Mouse (Mus musculus) midbrain, embryonic 14.5 days (tissue): ENCODE data around the gene Ndc80. TPM values are rescaled to one million over a fixed set of nuclear protein-coding genes. Genes with fewer than 3 reads are reported as not detected.

Experiments
- ATAC-seq: fragments of 200-750 bp; cut with Nextera tagmentation; 2 replicates; pipeline ENCODE4 v1.8.0; 2017; ENCODE audit warnings: moderate number of reproducible peaks, moderate library complexity; ENCODE audit not compliant: low FRiP score, low TSS enrichment
- DNase-seq: peaks from one replicate; pipeline ENCODE4 v3.0.0-alpha.2; 2015
- H3K27ac ChIP-seq: fragments of 300-500 bp; sonication (generic); replicated peaks from 2 replicates; pipeline ENCODE4 v1.5.1; 2014; ENCODE audit warnings: mild to moderate bottlenecking, low read depth, low read length, moderate library complexity
- H3K27me3 ChIP-seq: fragments of 300-500 bp; sonication (generic); 2 replicates; pipeline ENCODE4 v1.6.1; 2014; ENCODE audit warnings: low read length, control low read depth, mixed read lengths; ENCODE audit not compliant: control insufficient read depth, insufficient read depth
- H3K36me3 ChIP-seq: fragments of 300-500 bp; sonication (generic); 2 replicates; pipeline ENCODE4 v1.6.1; 2014; ENCODE audit warnings: low read length, control low read depth; ENCODE audit not compliant: control insufficient read depth, insufficient read depth
- H3K4me1 ChIP-seq: fragments of 300-500 bp; sonication (generic); 2 replicates; pipeline ENCODE4 v1.6.1; 2014; ENCODE audit warnings: mild to moderate bottlenecking, antibody characterized with exemption, low read length, control low read depth; ENCODE audit not compliant: control insufficient read depth, insufficient read depth
- H3K4me2 ChIP-seq: fragments of 300-500 bp; sonication (generic); 2 replicates; pipeline ENCODE4 v1.6.1; 2014; ENCODE audit warnings: mild to moderate bottlenecking, low read length, moderate library complexity
- H3K4me3 ChIP-seq: fragments of 300-500 bp; sonication (generic); replicated peaks from 2 replicates; pipeline ENCODE4 v1.5.1; 2014; ENCODE audit warnings: low read depth, low read length
- H3K9ac ChIP-seq: fragments of 300-500 bp; sonication (generic); replicated peaks from 2 replicates; pipeline ENCODE4 v1.6.1; 2014; ENCODE audit warnings: mild to moderate bottlenecking, low read length, moderate library complexity
- H3K9me3 ChIP-seq: fragments of 300-500 bp; sonication (generic); 2 replicates; pipeline ENCODE4 v1.6.1; 2016; ENCODE audit warnings: low read length, control low read depth, mixed read lengths; ENCODE audit not compliant: control insufficient read depth
- whole genome bisulfite sequencing: fragments of 180-500 bp; shearing (Covaris S2); extraction: QIAGEN DNeasy Blood & Tissue Kit; methylation state at CpG from one replicate; pipeline ENCODE4 v1.1.7; 2014; 5-methylcytosine and 5-hydroxymethylcytosine counted together
- polyA plus RNA-seq: library from polyadenylated mRNA; unstranded; fragments of >200 nt; fragmentation: Nextera tagmentation; extraction: Ambion mirVana; gene quantifications from 2 replicates; pipeline ENCODE4 v1.2.1, GENCODE M21; 2014

The Ndc80 gene
- polyA plus RNA-seq, 1 experiment from 2014 or later = 9.6 TPM

DNA sequence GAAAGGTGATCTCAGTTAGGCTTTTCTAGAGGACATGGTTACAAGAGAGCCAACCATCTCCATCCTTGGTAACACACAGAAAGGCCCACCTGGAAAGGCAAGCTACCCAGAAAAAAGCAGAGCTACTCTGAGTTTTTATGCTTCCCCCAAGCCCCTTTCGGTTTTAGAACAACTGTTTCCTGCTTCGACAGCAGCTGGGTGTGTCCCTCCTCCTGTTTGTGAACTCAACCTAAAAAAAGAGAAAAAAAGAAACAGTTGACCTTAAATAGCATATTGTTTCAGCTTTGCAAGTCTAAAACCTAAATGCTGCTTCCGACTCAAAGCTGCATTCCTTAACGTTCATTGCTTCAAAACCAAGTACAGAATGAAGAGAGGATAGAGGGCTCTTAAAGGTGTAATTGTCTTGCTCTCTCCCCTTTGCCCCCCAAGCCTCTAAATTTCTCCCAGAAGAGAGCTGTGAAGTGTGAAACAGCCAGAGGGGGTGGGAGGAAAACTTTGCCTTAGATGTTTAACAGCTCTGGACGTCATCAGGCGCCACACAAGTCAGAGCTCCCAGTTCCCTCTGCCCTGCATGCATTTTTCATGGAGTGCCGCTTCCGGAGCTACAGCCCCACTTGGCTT lies 40.3 kb downstream of the Ndc80 start:
- no peaks in the 10 kb centered on the region for H3K36me3 ChIP-seq
- no peaks in the 10 kb centered on the region for H3K4me1 ChIP-seq
- no peaks in the 10 kb centered on the region for H3K9me3 ChIP-seq
- H3K27ac ChIP-seq = no peak overlapping the region
- ATAC-seq (no peak), DNase-seq (no peak)
- no peak overlapping the region for H3K4me3 ChIP-seq
- H3K9ac ChIP-seq = no peak overlapping the region
- 64% methylated on average over 8 of the region's 8 CpGs for WGBS
- H3K27me3 ChIP-seq = no peaks in the 10 kb centered on the region
- H3K4me2 ChIP-seq = no peak overlapping the region

DNA sequence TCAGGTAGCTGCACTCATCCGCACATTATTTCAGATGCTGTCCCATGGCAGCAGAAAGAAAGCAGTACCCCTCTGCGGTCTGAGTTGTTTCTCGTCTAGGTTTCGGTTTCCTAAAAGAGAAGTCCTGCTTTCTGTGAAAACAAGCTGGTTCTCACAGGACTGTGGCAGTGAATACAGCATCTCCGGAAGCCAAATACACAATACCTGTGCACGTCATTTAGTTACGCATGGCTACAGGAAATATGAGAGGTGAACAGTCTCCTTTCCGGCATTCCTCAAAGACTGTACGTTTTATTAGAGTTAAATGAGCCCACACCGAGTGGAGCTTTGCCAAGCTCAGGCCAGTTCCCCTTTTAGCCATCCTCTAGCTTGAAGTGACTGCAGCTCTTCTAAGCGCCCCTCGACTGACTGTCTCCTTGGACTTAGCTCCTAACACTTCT lies 40.8 kb downstream of the Ndc80 start:
- DNase-seq (no peak), ATAC-seq (no peak)
- H3K4me2 ChIP-seq = no peak overlapping the region
- H3K27me3 ChIP-seq = no peaks in the 10 kb centered on the region
- H3K4me1 ChIP-seq = no peaks in the 10 kb centered on the region
- H3K27ac ChIP-seq = no peak overlapping the region
- no peaks in the 10 kb centered on the region for H3K9me3 ChIP-seq
- no peak overlapping the region for H3K4me3 ChIP-seq
- H3K36me3 ChIP-seq = no peaks in the 10 kb centered on the region
- H3K9ac ChIP-seq = no peak overlapping the region
- WGBS = 75% methylated on average over 12 of the region's 12 CpGs

DNA sequence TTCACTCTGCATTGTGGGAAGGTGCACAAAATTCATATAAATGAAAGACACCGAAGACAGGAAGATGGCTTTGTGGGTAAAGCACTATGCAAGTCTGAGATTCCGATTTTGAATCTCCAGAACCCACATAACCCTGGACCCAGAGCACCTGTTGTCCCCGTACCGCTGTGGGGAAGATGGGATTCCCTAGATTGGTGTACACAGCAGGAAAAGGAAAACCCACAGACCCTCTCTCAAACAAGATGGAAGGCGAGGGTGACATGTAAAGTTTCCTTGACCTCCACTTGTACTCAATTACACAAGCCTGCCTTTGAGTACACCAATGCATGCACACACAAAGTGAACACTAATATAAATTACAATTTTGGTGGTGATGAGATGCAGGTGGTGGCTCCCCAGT lies 41.9 kb downstream of the Ndc80 start:
- Histone ChIP-seq H3K27me3 (no peaks in the 10 kb centered on the region), H3K9ac (no peak overlapping the region), H3K4me3 (no peak overlapping the region), H3K36me3 (no peaks in the 10 kb centered on the region), H3K4me2 (no peak overlapping the region), H3K9me3 (no peaks in the 10 kb centered on the region), H3K27ac (no peak overlapping the region), H3K4me1 (no peaks in the 10 kb centered on the region)
- no peak for ATAC-seq
- no peak for DNase-seq
- WGBS = 88% methylated on average over 5 of the region's 5 CpGs

DNA sequence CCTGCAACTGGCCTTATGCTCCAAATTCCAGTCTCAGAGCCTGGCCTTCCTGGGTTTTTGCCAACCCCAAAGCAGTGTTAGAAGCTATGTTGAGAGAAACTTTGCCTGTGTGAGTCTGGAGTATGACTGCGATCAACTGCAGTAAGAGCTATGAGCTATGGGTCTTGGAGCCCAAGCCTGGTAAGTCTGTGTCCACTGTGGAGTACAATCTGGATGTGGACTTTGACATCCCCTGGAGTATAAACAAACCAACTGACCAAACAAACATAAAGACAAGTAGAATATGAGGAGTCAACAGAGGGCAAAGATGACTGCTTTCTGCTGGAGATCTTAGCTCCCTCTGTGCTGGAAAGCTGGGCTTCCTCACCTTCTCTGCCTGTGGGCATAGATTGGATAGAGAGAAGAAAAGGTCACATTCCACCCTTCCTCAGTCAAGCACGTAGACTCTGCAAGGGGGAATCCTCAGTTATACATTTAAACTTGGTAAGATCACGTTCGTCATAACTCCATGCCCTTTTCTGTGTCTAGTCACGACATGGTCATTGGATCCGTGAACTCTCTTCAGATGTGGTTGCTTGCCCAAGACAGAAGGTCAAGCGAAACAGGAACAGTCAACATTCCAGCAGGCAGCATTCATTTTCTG lies 43.1 kb downstream of the Ndc80 start:
- no peaks in the 10 kb centered on the region for H3K9me3 ChIP-seq
- H3K4me3 ChIP-seq = no peak overlapping the region
- no peak overlapping the region for H3K9ac ChIP-seq
- H3K27me3 ChIP-seq = no peaks in the 10 kb centered on the region
- no peaks in the 10 kb centered on the region for H3K4me1 ChIP-seq
- no peaks in the 10 kb centered on the region for H3K36me3 ChIP-seq
- WGBS = 89% methylated on average over 7 of the region's 7 CpGs
- DNase-seq = no peak
- ATAC-seq = no peak
- no peak overlapping the region for H3K4me2 ChIP-seq
- no peak overlapping the region for H3K27ac ChIP-seq

DNA sequence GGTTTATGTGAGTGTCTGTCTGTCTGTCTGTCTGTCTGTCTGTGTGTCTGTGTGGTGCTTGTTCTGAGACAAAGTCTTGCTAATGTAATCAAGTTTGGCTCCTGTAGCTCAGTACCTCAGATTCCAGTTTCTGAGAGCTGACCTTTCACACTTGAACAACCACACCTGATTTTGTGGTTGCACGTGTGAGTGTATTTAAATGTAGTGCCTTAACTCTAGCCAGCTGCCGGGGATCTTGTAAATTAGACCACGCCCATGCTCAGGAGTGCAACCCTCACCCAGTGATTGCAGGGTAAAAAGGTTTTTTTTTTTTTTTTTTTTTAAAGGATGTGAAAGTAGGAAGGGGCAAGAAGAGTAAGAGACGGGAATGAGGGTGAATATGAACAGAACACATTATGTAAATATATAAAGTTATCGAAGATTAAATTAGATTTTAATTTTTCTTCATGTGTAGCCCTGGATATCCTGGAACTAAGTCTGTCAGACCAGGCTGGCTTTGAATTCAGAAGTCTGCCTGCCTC lies 47.2 kb downstream of the Ndc80 start:
- no peak for DNase-seq
- Histone ChIP-seq H3K4me2 (no peak overlapping the region), H3K4me1 (no peaks in the 10 kb centered on the region; the same call in 1 of the 2 replicates), H3K27me3 (no peaks in the 10 kb centered on the region), H3K9me3 (no peaks in the 10 kb centered on the region), H3K9ac (no peak overlapping the region), H3K36me3 (no peaks in the 10 kb centered on the region), H3K4me3 (no peak overlapping the region), H3K27ac (no peak overlapping the region)
- no peak for ATAC-seq
- WGBS = 80% methylated on average over 5 of the region's 5 CpGs

DNA sequence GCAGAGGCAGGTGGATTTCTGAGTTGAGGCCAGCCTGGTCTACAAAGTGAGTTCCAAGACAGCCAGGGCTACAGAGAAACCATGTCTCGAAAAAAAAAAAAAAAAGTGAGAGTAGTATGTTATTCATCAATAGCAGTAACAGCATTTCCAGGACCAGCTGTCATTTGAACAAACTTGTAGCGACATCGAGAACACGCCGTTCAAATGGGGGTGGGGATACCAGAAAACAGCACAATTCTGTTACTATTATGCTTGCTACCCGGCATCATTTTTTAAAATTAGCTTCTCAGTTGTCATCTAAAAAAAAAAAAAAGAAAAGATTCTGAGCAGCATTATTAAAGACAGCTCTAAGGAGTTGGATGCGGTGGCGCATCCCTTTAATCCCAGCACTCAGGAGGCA lies 49.2 kb downstream of the Ndc80 start:
- WGBS = 94% methylated on average over 8 of the region's 8 CpGs
- H3K9ac ChIP-seq = no peak overlapping the region

DNA sequence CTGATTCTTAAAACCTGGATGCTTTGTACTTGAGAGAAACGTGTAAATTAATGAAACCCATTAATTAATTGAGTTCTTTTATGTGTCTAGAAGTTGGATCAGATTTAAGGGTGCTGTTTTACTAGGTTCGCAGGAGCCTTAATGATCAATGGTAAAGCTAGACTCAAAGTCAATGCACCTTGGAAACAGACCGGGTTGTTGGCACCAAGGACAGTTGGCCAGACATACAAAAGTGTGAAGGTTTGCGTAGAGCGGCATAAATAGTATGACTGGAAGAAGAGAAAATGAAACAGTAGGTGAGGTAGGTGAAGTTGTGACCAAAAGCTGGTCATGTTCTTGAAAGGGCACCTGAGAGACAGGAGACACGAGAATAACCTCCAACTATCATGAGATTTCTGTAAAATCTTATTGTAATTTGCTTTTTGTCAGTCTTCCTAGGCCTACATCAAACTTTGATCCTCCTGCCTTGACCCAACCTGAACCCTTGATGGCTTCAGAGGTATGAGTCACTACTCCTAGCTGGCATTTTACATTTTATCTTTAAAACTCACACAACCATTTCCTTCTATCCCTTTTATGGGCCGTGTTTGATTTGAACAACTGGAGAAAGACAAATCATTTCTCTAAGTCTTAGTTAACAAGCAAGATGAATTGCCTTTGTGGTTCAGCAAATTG lies 50.2 kb downstream of the Ndc80 start:
- H3K4me1 ChIP-seq = peaks cover 8% of the 10 kb centered on the region
- H3K4me3 ChIP-seq = peak overlapping the region; percentile 85
- no peaks in the 10 kb centered on the region for H3K36me3 ChIP-seq
- no peaks in the 10 kb centered on the region for H3K27me3 ChIP-seq
- no peak overlapping the region; the same call in 1 of the 2 replicates for H3K9ac ChIP-seq
- DNase-seq (peak; percentile 32), ATAC-seq (no peak)
- H3K4me2 ChIP-seq = peak overlapping the region; percentile 86
- H3K27ac ChIP-seq = peak overlapping the region; percentile 98; the same call in 1 of the 2 replicates
- no peaks in the 10 kb centered on the region for H3K9me3 ChIP-seq
- 84% methylated on average over 7 of the region's 7 CpGs for WGBS

More for the DNA sequence above, 49.2 kb downstream of the Ndc80 start:
- Histone ChIP-seq H3K4me1 (peaks cover 8% of the 10 kb centered on the region), H3K4me2 (no peak overlapping the region), H3K36me3 (no peaks in the 10 kb centered on the region), H3K4me3 (no peak overlapping the region), H3K27me3 (no peaks in the 10 kb centered on the region), H3K27ac (no peak overlapping the region), H3K9me3 (no peaks in the 10 kb centered on the region)
- ATAC-seq (no peak), DNase-seq (no peak)

DNA sequence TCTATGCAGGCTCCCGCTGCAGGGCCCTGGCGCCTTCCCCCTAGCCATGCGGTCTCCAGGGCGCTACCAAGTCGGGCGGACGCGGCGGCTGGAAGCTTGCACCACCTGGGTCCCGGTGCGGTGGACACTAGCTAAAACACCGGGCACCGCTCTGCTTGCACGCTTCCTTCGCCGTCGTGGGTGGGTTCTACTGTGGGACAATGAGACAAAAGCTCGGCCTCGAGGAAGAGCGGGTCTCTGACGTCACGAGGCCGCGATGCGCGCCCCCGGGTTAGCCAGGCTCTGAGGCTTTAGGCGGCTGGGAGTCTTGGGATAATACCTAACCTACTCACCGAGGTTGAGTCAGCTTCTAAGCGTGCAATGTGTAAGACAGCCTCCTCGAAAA lies 51.0 kb downstream of the Ndc80 start:
- H3K36me3 ChIP-seq = no peaks in the 10 kb centered on the region
- H3K9me3 ChIP-seq = no peaks in the 10 kb centered on the region
- H3K4me3 ChIP-seq = peak overlapping the region; percentile 85
- H3K4me2 ChIP-seq = peak overlapping the region; percentile 86
- ATAC-seq (peak; percentile 78), DNase-seq (peak; percentile 91)
- H3K27ac ChIP-seq = peak overlapping the region; percentile 98
- H3K27me3 ChIP-seq = no peaks in the 10 kb centered on the region
- WGBS = under 1% methylated on average over 31 of the region's 31 CpGs
- peak overlapping the region; percentile 84 for H3K9ac ChIP-seq
- peaks cover 8% of the 10 kb centered on the region for H3K4me1 ChIP-seq
